Mouse (Mus musculus): ENCODE results near the gene Stk11. TPM values are rescaled to one million over a fixed set of nuclear protein-coding genes. Genes with fewer than 3 reads are reported as not detected.

Gene Stk11
- total RNA-seq (2014; fragmentation: Nextera tagmentation) (152 and 213 TPM in 2 replicates), total RNA-seq (2017) (116 and 174 TPM in 2 replicates)

DNA sequence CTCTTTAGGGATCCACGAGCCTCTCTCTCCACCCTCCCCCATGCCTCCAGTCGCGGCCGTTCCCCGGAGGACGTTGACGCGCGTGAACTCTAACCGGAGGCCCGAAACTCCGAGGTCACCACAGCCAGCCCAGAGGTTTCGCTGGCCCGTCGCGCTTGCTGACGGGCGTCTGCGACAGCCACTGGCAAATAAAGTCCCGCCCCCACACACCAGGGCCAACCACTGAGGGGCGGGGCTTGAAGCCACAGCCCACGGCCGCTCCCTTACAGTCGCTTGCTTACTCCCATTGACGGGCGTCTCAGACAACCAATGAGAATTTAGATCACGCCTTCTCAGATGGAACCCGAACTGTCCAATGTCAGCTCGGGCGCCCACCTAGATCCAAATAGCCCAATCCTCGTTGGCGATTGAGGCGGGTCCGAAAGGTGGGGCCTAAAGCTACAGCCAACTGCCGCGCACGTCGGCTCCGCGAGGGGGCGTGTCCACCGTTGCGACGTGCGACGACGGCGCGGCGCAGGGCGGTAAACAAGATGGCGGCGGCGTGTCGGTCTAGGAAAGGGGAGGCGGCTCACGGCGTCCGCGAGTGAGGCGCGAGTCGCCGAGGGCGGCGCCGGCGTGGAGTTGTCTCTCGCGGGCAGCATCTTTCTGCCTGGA lies at the start of gene Stk11:
Stk11 (plus strand) TSS at position 514 of the 654 bp plus-strand sequence.
- ATAC-seq (replicated peaks; ENCODE audit: low FRiP score, low TSS enrichment, poor library complexity, severe bottlenecking), result peak; percentile 91

DNA sequence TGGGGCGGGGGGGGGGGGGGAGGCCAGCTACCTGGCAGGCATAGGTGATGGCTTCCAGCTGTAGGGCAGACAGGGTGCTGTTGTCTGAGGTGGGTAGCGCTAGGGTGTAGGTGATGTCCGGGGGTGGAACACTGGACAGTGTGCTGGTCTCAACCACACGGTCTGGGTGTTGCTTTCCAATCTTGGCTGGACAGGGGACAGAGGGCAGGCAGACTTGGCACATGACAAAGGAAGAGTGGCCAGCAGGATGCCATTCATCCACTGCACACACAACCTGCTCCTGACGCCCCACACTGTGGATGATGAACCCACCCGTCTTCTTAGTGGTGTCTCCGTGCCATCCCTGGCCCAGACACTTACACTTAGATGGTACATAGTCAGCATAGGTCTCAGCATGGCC lies 46.4 kb upstream of the Stk11 start:
- ATAC-seq (replicated peaks; ENCODE audit: low FRiP score, low TSS enrichment, poor library complexity, severe bottlenecking), result no peak

DNA sequence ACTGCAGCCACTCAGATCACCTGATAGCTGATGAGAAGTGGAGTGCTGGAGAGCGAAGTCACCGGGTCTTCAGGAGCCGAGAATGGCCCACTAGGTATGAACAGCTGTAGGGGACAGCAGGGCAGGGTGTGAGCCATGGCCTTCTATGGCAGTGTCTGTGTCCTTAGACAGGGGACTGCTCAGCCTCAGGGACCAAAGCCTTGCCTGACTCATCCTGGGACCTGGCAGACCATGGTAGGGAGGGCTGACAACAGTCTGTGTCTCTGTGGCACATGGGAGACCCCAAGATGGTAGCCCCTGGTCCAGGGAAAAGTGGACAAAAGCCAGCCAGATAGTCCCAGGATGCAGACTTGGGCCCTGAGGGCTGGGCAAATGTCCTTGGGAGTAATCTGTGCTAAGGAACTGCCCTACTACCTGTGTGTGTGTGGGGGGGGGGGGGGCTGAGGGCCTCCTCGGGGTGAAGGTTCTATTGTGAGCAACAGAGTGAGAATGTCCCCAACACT lies 45.6 kb upstream of the Stk11 start:
- no peak for ATAC-seq (replicated peaks; ENCODE audit: low FRiP score, low TSS enrichment, poor library complexity, severe bottlenecking)

DNA sequence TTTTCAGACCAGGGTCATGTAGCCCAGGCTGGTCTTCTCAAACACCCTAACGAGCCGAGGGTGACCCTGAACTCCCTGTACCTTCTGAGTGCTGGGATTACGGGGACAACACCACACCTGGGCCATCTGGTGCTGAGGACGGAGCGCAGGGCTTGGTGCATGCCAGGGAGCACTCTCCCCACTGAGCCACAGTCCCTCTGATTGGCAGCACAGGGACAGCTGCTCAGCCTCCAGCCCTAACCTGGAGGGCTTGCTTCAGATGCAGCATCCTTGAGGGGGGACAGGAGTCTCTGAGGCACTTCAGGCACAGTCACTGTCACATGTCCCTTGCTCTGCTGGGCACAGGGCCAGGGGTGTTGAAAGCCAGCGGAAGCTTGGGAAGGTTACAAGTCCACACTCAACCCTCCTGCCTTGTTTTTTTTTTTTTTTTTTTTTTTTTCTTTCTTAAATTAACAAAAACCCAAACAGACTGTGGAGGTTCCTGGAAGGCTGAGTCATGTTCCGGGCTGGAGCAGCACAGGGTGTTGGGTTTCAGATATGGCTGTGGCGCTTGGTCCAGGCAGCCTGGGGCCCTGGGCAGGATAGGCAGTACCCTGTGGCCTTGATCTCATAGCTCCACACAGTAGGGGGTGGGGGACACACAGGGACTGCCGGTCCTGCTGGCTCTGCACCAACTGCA lies 44.6 kb upstream of the Stk11 start:
- ATAC-seq (replicated peaks; ENCODE audit: low FRiP score, low TSS enrichment, poor library complexity, severe bottlenecking), result peak; percentile 53

DNA sequence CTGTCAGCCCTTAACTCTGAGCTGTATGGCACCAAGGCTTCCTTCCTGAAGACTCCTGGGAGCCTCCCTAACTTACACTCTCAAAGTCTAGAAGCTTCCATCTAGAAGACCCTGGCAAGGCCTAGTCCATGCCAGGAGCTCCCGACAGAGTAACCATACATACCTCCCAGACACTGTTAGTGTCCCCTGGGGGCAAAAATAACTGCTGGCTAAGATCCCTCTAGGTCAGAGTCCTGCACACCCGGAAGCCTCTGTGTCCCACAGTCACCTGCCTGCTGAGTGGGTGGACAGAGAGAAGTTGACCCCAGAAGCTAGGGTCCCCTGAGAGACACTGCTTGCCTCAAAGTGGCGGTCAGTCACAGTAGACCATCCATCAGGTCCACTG lies 44.1 kb upstream of the Stk11 start:
- no peak for ATAC-seq (replicated peaks; ENCODE audit: low FRiP score, low TSS enrichment, poor library complexity, severe bottlenecking)

DNA sequence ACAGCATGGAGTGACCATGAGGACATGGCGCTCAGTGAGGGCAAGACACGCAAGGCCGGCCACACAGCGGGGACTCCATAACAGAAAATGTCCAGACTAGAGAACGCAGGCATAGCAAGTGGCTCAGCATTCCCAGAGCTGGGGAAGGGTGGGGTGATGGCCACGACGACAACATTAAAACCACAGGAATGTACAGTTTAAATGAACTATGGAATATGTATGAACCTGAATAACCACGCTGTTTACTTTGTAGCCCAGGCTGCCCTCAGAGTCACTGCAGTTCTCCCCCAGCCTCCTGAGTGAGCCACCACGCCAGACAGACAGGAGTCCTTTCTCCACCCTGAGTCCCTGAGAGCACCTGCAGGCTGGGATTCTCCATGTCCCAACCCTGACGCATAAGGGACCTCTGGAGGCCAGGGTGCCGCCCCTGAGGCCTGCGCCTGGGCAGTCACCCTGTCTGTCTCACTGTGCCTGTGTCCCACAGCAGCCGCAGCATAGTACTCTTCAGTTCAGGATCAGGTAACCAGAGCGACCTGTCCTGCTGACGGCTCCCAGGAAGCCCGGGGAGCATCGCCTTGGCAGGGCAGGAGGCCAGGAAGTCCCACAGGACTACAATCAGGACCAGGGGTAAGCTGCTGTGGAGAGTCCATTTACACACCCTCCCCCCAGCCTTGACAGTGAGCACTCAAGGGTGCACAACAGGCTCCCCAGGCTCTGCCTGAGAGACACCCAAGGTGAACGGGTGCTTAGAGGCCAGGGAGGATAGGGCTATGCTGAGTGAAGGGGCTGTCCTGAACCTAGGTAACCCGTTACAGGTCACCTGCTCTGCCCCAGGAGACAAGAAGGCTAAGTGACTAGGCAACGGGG lies 42.7 kb upstream of the Stk11 start:
- no peak for ATAC-seq (replicated peaks; ENCODE audit: low FRiP score, low TSS enrichment, poor library complexity, severe bottlenecking)

DNA sequence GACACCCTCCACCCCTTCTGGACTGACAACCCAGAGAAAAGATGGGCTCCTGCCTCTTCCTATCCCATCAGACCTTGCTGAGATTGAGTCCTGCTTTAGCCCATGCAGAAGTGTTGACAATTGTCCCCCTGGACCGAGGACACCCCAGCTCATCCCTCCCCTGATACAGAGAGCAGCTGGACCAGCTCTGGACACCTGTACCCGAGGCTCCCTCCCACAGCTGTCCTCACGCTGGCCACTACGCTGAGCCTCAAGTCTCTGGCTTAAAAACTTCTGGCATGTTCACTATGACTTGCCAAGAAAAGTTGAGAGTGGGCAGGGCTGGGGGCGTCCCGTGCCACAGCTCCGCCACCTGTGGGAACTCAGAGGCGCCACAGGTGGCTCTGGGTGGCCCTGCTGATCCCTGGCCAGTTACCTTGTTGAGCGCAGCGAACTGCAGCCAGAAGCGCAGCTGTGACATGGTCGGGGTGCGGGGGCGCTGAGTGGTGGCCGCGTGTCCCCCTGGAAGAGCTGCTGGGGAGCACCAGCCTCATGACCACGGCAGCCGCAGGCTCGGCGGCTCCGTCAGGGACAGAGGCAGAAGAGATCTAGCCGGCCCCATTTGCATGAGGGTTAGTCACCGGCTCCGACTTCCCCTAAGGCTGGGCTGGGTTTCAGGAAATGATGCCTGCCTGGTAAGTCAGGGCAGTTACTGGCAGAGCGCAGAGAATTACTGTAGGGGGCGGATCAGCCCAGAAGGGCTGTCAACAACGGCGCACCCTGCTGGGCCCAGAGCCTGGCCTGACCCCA lies 40.6 kb upstream of the Stk11 start:
- peak; percentile 66 for ATAC-seq (replicated peaks; ENCODE audit: low FRiP score, low TSS enrichment, poor library complexity, severe bottlenecking)

DNA sequence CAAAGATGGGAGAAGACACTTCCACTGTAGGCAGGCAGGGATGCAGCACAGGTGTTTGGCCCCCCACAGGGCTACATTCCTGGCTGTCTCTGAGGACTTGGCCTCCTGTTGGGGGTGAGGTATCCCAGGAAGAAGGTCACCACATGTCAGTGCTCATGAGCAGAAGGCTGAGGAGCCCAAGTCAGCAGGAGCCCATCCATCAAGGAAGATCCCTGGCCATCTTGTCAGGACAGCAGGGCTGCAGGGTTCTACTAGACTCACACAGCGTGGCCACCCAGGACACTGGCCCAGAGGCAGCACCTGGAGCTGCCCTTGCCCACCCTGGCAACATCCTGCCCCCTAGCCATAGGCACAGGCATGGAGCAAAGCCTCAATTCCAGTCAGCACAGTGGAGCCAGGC lies 39.7 kb upstream of the Stk11 start:
- no peak for ATAC-seq (replicated peaks; ENCODE audit: low FRiP score, low TSS enrichment, poor library complexity, severe bottlenecking)

DNA sequence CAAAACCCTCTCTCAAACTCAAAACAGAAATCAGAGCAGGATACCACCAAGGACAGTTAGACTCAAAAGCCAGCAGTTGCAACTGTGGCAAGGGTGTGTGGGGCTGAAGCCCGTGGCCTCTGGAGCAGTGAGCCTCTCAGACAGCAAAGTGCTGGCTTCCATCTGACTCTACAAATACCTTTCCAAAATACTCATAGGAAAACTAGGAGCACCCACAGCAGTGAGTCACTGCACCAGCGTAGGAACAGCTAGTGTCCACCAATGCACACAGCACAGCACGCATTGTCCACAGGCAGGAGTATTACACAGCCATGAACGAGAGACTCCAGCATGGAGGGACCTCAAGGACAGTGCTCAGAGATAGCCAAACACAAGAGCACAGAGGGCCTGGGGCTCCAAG lies 39.2 kb upstream of the Stk11 start:
- ATAC-seq (replicated peaks; ENCODE audit: low FRiP score, low TSS enrichment, poor library complexity, severe bottlenecking), result no peak

DNA sequence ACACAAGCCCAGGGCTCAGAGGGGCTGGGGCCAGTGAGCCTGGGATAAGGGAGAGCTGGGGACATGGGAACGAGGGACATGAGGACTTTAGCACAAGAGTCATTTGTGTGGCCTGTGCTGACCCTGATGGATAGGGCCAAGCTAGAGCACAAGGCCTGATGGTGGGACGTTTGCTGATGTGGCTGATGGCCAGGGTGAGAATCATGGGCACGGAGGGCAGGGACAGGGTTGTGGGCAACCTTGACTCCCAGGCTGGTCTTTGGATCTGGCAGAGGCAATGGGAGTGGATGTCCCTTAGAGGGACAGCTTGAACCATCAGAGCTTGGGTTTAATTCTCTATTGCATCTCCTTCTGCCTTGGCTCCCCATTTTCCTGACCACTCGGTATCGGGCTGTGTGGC lies 38.3 kb upstream of the Stk11 start:
- no peak for ATAC-seq (replicated peaks; ENCODE audit: low FRiP score, low TSS enrichment, poor library complexity, severe bottlenecking)

DNA sequence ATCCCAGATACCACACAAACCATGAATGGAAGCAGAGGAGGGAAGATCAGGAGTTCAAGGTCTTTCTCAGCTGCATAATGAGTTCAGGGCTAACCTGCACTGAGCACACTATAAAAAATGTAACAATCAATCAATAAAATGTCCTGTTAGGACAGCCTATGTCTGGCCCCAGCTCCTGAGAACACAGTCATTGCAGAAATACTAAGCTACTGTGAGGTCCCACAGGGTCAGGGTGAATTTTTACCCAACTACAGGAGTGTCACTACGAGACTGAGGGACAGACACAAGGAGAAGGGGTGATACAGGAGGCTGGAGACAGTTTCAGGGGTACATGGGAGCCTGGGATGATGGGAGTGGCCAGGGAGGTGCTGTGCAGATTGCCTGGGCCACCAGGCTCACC lies 37.2 kb upstream of the Stk11 start:
- no peak for ATAC-seq (replicated peaks; ENCODE audit: low FRiP score, low TSS enrichment, poor library complexity, severe bottlenecking)

DNA sequence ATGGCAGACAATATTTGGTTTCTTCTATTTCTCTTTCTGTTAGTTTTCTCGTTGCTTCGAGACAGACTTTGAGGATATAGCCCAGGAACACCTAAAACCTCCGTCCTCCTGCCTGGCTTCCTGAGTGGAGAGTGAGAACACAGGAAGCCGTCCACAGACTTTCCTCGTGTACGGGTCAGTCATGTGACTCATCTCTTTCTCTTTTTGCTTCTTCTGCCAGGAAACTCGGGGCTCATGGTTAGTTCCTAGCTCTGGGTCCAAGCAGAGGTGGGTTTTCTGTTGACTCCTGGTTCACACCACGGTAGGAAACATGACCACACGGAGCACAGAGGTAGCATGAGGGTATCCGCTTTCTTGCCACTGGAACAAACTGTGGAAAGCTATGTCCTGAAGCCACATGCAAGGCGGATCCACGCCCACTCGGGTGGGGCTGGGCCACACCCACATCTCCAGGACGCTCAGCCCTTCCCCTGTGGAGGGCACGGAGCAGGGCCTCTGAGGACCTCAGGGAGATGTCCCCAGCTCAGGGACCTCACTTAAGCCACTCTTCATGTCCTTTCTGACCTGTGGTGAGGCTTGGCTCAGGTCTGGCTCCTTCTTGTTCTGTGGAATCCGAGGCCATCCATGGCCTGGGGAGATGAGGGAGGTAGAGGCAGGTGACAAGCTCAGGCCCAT lies 35.1 kb upstream of the Stk11 start:
- peak; percentile 42 for ATAC-seq (replicated peaks; ENCODE audit: low FRiP score, low TSS enrichment, poor library complexity, severe bottlenecking)

DNA sequence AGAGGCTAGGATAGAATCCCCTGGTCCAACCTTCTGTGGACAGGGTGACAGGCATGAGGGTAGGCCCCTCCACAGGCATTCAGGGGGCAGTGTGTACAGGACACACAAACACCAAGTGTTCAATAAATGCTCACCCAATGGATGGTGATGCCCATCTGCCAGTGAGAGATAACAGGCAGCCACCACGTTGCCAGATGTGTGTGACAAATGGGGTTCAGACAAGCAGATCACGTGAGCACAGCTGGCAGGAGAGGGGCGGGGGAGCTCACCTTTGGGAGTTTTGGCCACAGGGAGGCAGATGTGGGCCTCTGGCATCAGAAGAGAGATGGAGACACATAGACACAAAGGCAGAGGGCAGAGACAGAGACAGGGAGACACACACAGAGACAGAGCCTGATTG lies 34.5 kb upstream of the Stk11 start:
- peak; percentile 85 for ATAC-seq (replicated peaks; ENCODE audit: low FRiP score, low TSS enrichment, poor library complexity, severe bottlenecking)

DNA sequence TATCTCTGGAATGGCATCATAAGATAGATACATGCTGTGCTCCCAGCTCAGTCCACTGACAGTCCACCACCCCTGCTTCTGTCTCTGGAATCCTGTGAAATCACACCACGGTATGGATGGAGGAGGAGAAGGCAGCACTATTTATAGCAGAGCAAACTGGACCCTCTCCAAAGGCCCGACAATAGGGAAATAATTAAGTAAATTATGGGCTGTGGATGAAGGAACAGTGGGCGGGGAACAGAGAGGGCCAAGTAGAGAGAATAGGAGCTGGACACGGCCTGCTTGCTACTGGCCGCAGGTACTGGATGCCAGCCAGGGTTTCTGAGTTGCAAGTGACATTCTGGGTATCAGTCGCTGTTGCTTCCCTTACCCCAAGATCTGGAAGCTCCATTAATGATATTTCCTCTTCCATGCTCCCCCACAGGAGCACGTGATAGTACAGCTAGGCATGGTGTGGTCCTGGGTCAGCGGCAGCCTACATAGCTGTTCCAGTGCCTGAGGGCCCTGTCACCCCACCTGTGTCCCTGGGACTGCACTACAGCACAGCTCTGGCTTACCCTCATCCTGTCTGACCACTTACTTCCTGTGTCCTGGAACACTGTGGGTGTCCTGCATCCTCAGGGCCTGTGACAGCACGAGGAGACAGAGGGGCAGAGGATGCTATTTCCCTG lies 30.7 kb upstream of the Stk11 start:
- no peak for ATAC-seq (replicated peaks; ENCODE audit: low FRiP score, low TSS enrichment, poor library complexity, severe bottlenecking)

DNA sequence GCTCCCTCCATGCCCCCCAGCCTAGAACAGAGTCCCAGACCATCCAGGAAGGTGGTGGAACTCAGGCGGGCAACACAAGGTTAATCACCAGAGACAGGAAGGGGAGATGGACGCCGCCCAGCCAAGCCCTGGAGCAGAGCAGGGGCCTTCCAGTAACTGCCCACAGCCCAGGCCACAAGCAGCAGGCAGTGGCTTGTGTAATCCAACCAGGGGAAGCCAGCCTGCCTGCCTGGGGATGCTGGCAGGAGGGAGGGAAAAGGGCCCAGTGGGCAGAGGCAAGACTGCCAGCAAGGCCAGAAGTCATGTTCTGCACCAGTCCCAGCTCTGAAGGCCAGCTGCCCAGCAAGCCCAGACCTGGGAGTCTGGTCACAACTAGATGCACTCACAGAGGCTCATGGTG lies 28.8 kb upstream of the Stk11 start:
- ATAC-seq (replicated peaks; ENCODE audit: low FRiP score, low TSS enrichment, poor library complexity, severe bottlenecking), result no peak

DNA sequence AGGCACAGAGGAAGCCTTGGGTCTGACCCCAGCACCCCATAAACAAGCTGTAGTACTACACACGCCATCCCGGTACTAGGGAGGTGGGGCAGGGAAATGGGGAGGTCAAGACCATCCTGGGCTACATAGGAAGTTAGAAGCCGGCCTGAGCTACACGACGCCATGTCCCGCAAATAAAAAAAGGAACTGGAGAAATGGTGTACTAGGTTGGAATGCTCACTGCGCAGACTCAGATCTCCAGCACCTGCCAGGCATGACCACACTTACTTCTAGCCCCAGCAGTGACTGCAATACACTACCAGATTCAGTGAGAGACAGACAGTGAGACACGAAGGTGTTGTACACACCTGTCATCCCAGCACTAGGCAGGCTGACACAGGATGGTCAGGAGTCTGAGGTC lies 28.1 kb upstream of the Stk11 start:
- no peak for ATAC-seq (replicated peaks; ENCODE audit: low FRiP score, low TSS enrichment, poor library complexity, severe bottlenecking)

DNA sequence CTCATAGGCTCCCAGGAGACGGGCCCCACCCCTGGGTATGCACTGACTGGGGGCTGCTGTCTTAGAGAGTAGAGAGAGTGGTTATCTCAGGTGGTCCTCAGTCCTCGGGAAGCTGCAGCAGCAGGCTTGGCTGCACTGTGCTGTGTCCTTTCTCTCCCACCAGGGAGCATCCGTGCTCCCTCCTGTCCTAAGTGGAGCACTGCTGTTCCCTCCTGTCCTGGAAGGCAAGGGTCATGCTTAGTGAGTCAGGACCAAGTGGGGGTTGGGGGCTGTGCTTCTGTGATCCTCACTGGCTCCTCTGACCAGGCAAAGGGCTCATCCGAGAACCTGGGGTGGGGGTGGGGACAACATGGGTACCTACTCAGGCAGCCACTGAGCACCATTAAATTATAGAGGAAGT lies 26.5 kb upstream of the Stk11 start:
- ATAC-seq (replicated peaks; ENCODE audit: low FRiP score, low TSS enrichment, poor library complexity, severe bottlenecking), result 0 out of 2 replicates have a peak, but pooled peaks have one; percentile 15

DNA sequence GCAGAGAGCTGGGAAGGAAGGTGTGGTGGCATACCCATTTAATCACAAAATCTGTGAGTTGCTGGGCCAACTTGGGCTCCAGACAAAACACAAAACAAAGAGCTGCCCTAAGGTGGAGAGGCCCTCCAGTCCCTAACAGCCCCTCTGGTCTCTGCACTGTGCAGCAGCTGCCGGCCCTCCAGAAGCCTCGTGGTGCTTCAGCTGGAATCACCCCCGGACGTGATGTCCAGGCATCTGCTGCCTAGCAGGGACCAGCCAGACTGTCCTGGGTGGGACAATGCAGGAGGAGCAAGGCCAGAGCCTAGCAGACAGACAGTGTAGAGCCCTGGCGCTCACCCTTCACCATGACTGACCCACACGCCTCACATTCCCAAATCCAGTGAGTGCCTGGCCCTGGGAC lies 24.1 kb upstream of the Stk11 start:
- ATAC-seq (replicated peaks; ENCODE audit: low FRiP score, low TSS enrichment, poor library complexity, severe bottlenecking), result no peak
